Mouse (Mus musculus): ENCODE measurements at regions not wholly inside any gene's neighbourhood (a gene's known extent, or its start where the extent isn't known, plus 50 kb on each side); places are given as distances from the start of the nearest gene placed in this dataset.

- 91% methylated on average over 4 of the region's 4 CpGs for WGBS
- no peak for ATAC-seq (replicated peaks)
- no peaks in the 10 kb centered on the region for H3K36me3 ChIP-seq
- H3K4me2 ChIP-seq (replicated peaks) = no peak overlapping the region
- H3K9ac ChIP-seq (replicated peaks) = no peak overlapping the region
- no peaks in the 10 kb centered on the region for H3K9me3 ChIP-seq
- no peak overlapping the region for H3K4me3 ChIP-seq
- no peak overlapping the region for H3K27ac ChIP-seq (replicated peaks)
- no peaks in the 10 kb centered on the region for H3K4me1 ChIP-seq
- no peaks in the 10 kb centered on the region for H3K27me3 ChIP-seq
Measured at GRCm38 (mm10) chr4:55664822-55665221, 132.6 kb upstream of the Klf4 start.

GRCm38 (mm10) chr4:55663856-55664255 lies 131.6 kb upstream of the Klf4 start:
- no peaks in the 10 kb centered on the region for H3K4me1 ChIP-seq
- 43% methylated on average over 5 of the region's 5 CpGs for WGBS
- no peak overlapping the region for H3K4me3 ChIP-seq
- H3K9me3 ChIP-seq = no peaks in the 10 kb centered on the region
- no peak overlapping the region for H3K27ac ChIP-seq (replicated peaks)
- ATAC-seq (replicated peaks) = peak; percentile 67; the same call in 1 of the 2 replicates
- no peaks in the 10 kb centered on the region for H3K36me3 ChIP-seq
- H3K27me3 ChIP-seq = no peaks in the 10 kb centered on the region
- no peak overlapping the region for H3K4me2 ChIP-seq (replicated peaks)
- no peak overlapping the region for H3K9ac ChIP-seq (replicated peaks)

- H3K27ac ChIP-seq (replicated peaks) = no peak overlapping the region
- no peak overlapping the region for H3K9ac ChIP-seq (replicated peaks)
- H3K36me3 ChIP-seq = no peaks in the 10 kb centered on the region
- H3K4me3 ChIP-seq = no peak overlapping the region
- no peaks in the 10 kb centered on the region for H3K4me1 ChIP-seq
- no peaks in the 10 kb centered on the region for H3K9me3 ChIP-seq
- H3K27me3 ChIP-seq = no peaks in the 10 kb centered on the region
- no peak for ATAC-seq (replicated peaks)
- 84% methylated on average over 5 of the region's 5 CpGs for WGBS
- H3K4me2 ChIP-seq (replicated peaks) = no peak overlapping the region
Measured at GRCm38 (mm10) chr4:55662041-55662440, 129.8 kb upstream of the Klf4 start.

- no peak overlapping the region for H3K9ac ChIP-seq (replicated peaks)
- no peak overlapping the region for H3K27ac ChIP-seq (replicated peaks)
- H3K4me3 ChIP-seq = no peak overlapping the region
- no peak overlapping the region for H3K4me2 ChIP-seq (replicated peaks)
- 0 out of 2 replicates have a peak, but pooled peaks cover 2% of the 10 kb centered on the region for H3K27me3 ChIP-seq
- 91% methylated on average over 6 of the region's 6 CpGs for WGBS
- no peak for ATAC-seq (replicated peaks)
- H3K9me3 ChIP-seq = no peaks in the 10 kb centered on the region
- H3K36me3 ChIP-seq = no peaks in the 10 kb centered on the region
- no peaks in the 10 kb centered on the region for H3K4me1 ChIP-seq
Measured at GRCm38 (mm10) chr4:55658904-55659303, 126.6 kb upstream of the Klf4 start.

GRCm38 (mm10) chr4:55655329-55655728 lies 123.1 kb upstream of the Klf4 start:
- no peak overlapping the region for H3K4me3 ChIP-seq
- H3K4me2 ChIP-seq (replicated peaks) = no peak overlapping the region
- no peak for ATAC-seq (replicated peaks)
- H3K4me1 ChIP-seq = peaks cover 13% of the 10 kb centered on the region
- H3K27me3 ChIP-seq = peaks cover 10% of the 10 kb centered on the region; the same call in 1 of the 2 replicates
- 96% methylated on average over 2 of the region's 2 CpGs for WGBS
- H3K9ac ChIP-seq (replicated peaks) = no peak overlapping the region
- no peak overlapping the region for H3K27ac ChIP-seq (replicated peaks)
- H3K36me3 ChIP-seq = no peaks in the 10 kb centered on the region
- no peaks in the 10 kb centered on the region for H3K9me3 ChIP-seq

GRCm38 (mm10) chr4:55652628-55653027 lies 120.4 kb upstream of the Klf4 start:
- no peak overlapping the region for H3K27ac ChIP-seq (replicated peaks)
- H3K36me3 ChIP-seq = no peaks in the 10 kb centered on the region
- no peak overlapping the region for H3K4me3 ChIP-seq
- H3K4me1 ChIP-seq = peaks cover 15% of the 10 kb centered on the region
- WGBS = 78% methylated on average over 5 of the region's 5 CpGs
- H3K27me3 ChIP-seq = peaks cover 10% of the 10 kb centered on the region; the same call in 1 of the 2 replicates
- no peaks in the 10 kb centered on the region for H3K9me3 ChIP-seq
- H3K4me2 ChIP-seq (replicated peaks) = no peak overlapping the region
- no peak for ATAC-seq (replicated peaks)
- H3K9ac ChIP-seq (replicated peaks) = no peak overlapping the region

GRCm38 (mm10) chr4:55651811-55652410 lies 119.6 kb upstream of the Klf4 start:
- no peaks in the 10 kb centered on the region for H3K36me3 ChIP-seq
- peak overlapping the region; percentile 66 for H3K4me3 ChIP-seq
- no peaks in the 10 kb centered on the region for H3K9me3 ChIP-seq
- peak overlapping the region; percentile 76 for H3K9ac ChIP-seq (replicated peaks)
- ATAC-seq (replicated peaks) = no peak
- H3K4me2 ChIP-seq (replicated peaks) = peak overlapping the region; percentile 80
- H3K27ac ChIP-seq (replicated peaks) = peak overlapping the region; percentile 84
- H3K4me1 ChIP-seq = peaks cover 15% of the 10 kb centered on the region
- peaks cover 10% of the 10 kb centered on the region; the same call in 1 of the 2 replicates for H3K27me3 ChIP-seq
- WGBS = 21% methylated on average over 12 of the region's 12 CpGs

GRCm38 (mm10) chr4:55651051-55651763 lies 118.9 kb upstream of the Klf4 start:
- peak overlapping the region; percentile 66 for H3K4me3 ChIP-seq
- H3K36me3 ChIP-seq = no peaks in the 10 kb centered on the region
- H3K4me1 ChIP-seq = peaks cover 15% of the 10 kb centered on the region
- H3K27ac ChIP-seq (replicated peaks) = peak overlapping the region; percentile 84
- peak; percentile 89 for ATAC-seq (replicated peaks)
- peak overlapping the region; percentile 76 for H3K9ac ChIP-seq (replicated peaks)
- H3K9me3 ChIP-seq = no peaks in the 10 kb centered on the region
- H3K27me3 ChIP-seq = peaks cover 10% of the 10 kb centered on the region; the same call in 1 of the 2 replicates
- WGBS = under 1% methylated on average over 54 of the region's 56 CpGs
- H3K4me2 ChIP-seq (replicated peaks) = peak overlapping the region; percentile 80

GRCm38 (mm10) chr4:55650186-55650585 lies 117.9 kb upstream of the Klf4 start:
- 0 out of 2 replicates have a peak overlapping the region, but pooled peaks have one; percentile 84 for H3K27ac ChIP-seq (replicated peaks)
- H3K4me1 ChIP-seq = peaks cover 15% of the 10 kb centered on the region
- peaks cover 10% of the 10 kb centered on the region; the same call in 1 of the 2 replicates for H3K27me3 ChIP-seq
- H3K9ac ChIP-seq (replicated peaks) = no peak overlapping the region
- no peak overlapping the region for H3K4me3 ChIP-seq
- H3K4me2 ChIP-seq (replicated peaks) = 0 out of 2 replicates have a peak overlapping the region, but pooled peaks have one; percentile 80
- ATAC-seq (replicated peaks) = no peak
- H3K9me3 ChIP-seq = no peaks in the 10 kb centered on the region
- H3K36me3 ChIP-seq = no peaks in the 10 kb centered on the region
- 57% methylated on average over 7 of the region's 7 CpGs for WGBS

GRCm38 (mm10) chr4:55648376-55648775 lies 116.1 kb upstream of the Klf4 start:
- H3K36me3 ChIP-seq = no peaks in the 10 kb centered on the region
- H3K27ac ChIP-seq (replicated peaks) = no peak overlapping the region
- H3K9ac ChIP-seq (replicated peaks) = no peak overlapping the region
- peaks cover 6% of the 10 kb centered on the region; the same call in 1 of the 2 replicates for H3K27me3 ChIP-seq
- no peak for ATAC-seq (replicated peaks)
- 18% methylated on average over 7 of the region's 7 CpGs for WGBS
- no peaks in the 10 kb centered on the region for H3K9me3 ChIP-seq
- peaks cover 15% of the 10 kb centered on the region for H3K4me1 ChIP-seq
- H3K4me3 ChIP-seq = no peak overlapping the region
- no peak overlapping the region for H3K4me2 ChIP-seq (replicated peaks)

- 60% methylated on average over 3 of the region's 3 CpGs for WGBS
- Histone ChIP-seq H3K9me3 (no peaks in the 10 kb centered on the region), H3K4me3 (no peak overlapping the region), H3K27me3 (no peaks in the 10 kb centered on the region), H3K4me1 (peaks cover 3% of the 10 kb centered on the region), H3K27ac (replicated peaks) (no peak overlapping the region), H3K9ac (replicated peaks) (no peak overlapping the region), H3K4me2 (replicated peaks) (no peak overlapping the region), H3K36me3 (no peaks in the 10 kb centered on the region)
- ATAC-seq (replicated peaks) = peak; percentile 38; the same call in 1 of the 2 replicates
Measured at GRCm38 (mm10) chr4:55645432-55645831, 113.2 kb upstream of the Klf4 start.

GRCm38 (mm10) chr4:55644895-55645294 lies 112.6 kb upstream of the Klf4 start:
- no peak overlapping the region for H3K27ac ChIP-seq (replicated peaks)
- H3K27me3 ChIP-seq = no peaks in the 10 kb centered on the region
- H3K36me3 ChIP-seq = no peaks in the 10 kb centered on the region
- no peak overlapping the region for H3K9ac ChIP-seq (replicated peaks)
- ATAC-seq (replicated peaks) = no peak
- no peak overlapping the region for H3K4me2 ChIP-seq (replicated peaks)
- H3K4me1 ChIP-seq = no peaks in the 10 kb centered on the region; the same call in 1 of the 2 replicates
- no peak overlapping the region for H3K4me3 ChIP-seq
- 77% methylated on average over 2 of the region's 2 CpGs for WGBS
- H3K9me3 ChIP-seq = no peaks in the 10 kb centered on the region
